In genomic region chr10:107123529-107124335, GRCm38 (mm10) we compare ENCODE assay signal across 8 mouse cellular contexts. TPM values are rescaled to one million over a fixed set of nuclear protein-coding genes. Genes with fewer than 3 reads are reported as not detected.
DNase-seq lines count a peak whose midpoint lies in the region; ATAC-seq lines count a peak whose summit lies in the region.

Gene Acss3, minus strand, starts transcription at chr10:107123668.

- H3K4me2 ChIP-seq in hindbrain, embryonic 16.5 days (ENCODE audit: low read length) = peak within 1 kb of the TSS; percentile 55
- H3K4me2 ChIP-seq in liver, embryonic 11.5 days = peak within 1 kb of the TSS; percentile 54
- peak within 1 kb of the TSS; percentile 54 for H3K4me2 ChIP-seq in neural tube, embryonic 11.5 days (ENCODE audit: low read depth)

- H3K9ac ChIP-seq in hindbrain, embryonic 16.5 days (ENCODE audit: low read depth, low read length) = peak within 1 kb of the TSS; percentile 53
- H3K9ac ChIP-seq in liver, embryonic 11.5 days (ENCODE audit: low read depth, low read length) = 0 out of 2 replicates have a peak within 1 kb of the TSS, but pooled peaks have one; percentile 20
- H3K9ac ChIP-seq in neural tube, embryonic 11.5 days (ENCODE audit: low read length) = peak within 1 kb of the TSS; percentile 49

- DNase-seq in adipocyte (ENCODE audit: low spot score) = peak; percentile 7
- peak; percentile 5 to 9 for DNase-seq in cerebellum, postnatal 25 days
- DNase-seq in gastrocnemius, postnatal 25 days = peak; percentile 58
- DNase-seq in liver, embryonic 11.5 days (ENCODE audit: low spot score) = peak; percentile 41
- DNase-seq in neural tube, embryonic 11.5 days (ENCODE audit: low spot score) = peak; percentile 75
- no peak for DNase-seq in spleen, postnatal 10 days (ENCODE audit: low spot score in 2 of 2)
- no peak for DNase-seq in spleen, postnatal 4 days (ENCODE audit: low spot score in 2 of 2)

- no peaks in the 10 kb centered on the region for H3K9me3 ChIP-seq in hindbrain, embryonic 16.5 days (ENCODE audit: control insufficient read depth, low read length)
- H3K9me3 ChIP-seq in liver, embryonic 11.5 days (ENCODE audit: control insufficient read depth, low read length) = no peaks in the 10 kb centered on the region
- no peaks in the 10 kb centered on the region for H3K9me3 ChIP-seq in neural tube, embryonic 11.5 days (ENCODE audit: control insufficient read depth, low read length)

- no peaks in the 10 kb centered on the region for H3K36me3 ChIP-seq in hindbrain, embryonic 16.5 days (ENCODE audit: control insufficient read depth, insufficient read depth, low read length)
- no peaks in the 10 kb centered on the region for H3K36me3 ChIP-seq in liver, embryonic 11.5 days (ENCODE audit: control insufficient read depth, insufficient read depth, low read length)
- no peaks in the 10 kb centered on the region for H3K36me3 ChIP-seq in neural tube, embryonic 11.5 days (ENCODE audit: control insufficient read depth, insufficient read depth, low read length)

- peak; percentile 86 for ATAC-seq in hindbrain, embryonic 16.5 days
- ATAC-seq in liver, embryonic 11.5 days (replicated peaks; ENCODE audit: low FRiP score) = peak; percentile 83
- peak; percentile 89 for ATAC-seq in neural tube, embryonic 11.5 days (ENCODE audit: insufficient read depth, low FRiP score, low TSS enrichment)

- no peaks in the 10 kb centered on the region; the same call in 1 of the 2 replicates for H3K4me1 ChIP-seq in hindbrain, embryonic 16.5 days (ENCODE audit: control insufficient read depth, insufficient read depth, low read depth, low read length)
- H3K4me1 ChIP-seq in liver, embryonic 11.5 days (replicated peaks; ENCODE audit: control insufficient read depth, insufficient read depth, low read length) = no peaks in the 10 kb centered on the region
- H3K4me1 ChIP-seq in neural tube, embryonic 11.5 days (ENCODE audit: control insufficient read depth, insufficient read depth, low read length) = 0 out of 2 replicates have a peak, but pooled peaks cover 5% of the 10 kb centered on the region

- peak within 1 kb of the TSS; percentile 40 for H3K4me3 ChIP-seq in hindbrain, embryonic 16.5 days (ENCODE audit: low read length)
- peak within 1 kb of the TSS; percentile 47 for H3K4me3 ChIP-seq in liver, embryonic 11.5 days (ENCODE audit: low read depth, low read length)
- H3K4me3 ChIP-seq in neural tube, embryonic 11.5 days (ENCODE audit: low read depth, low read length) = peak within 1 kb of the TSS; percentile 42

- H3K27me3 ChIP-seq in hindbrain, embryonic 16.5 days (replicated peaks; ENCODE audit: control insufficient read depth, insufficient read depth, low read length) = no peaks in the 10 kb centered on the region; the same call in 1 of the 2 replicates
- H3K27me3 ChIP-seq in liver, embryonic 11.5 days (replicated peaks; ENCODE audit: control insufficient read depth, insufficient read depth, low read length) = no peaks in the 10 kb centered on the region
- no peaks in the 10 kb centered on the region for H3K27me3 ChIP-seq in neural tube, embryonic 11.5 days (ENCODE audit: control insufficient read depth, insufficient read depth, low read length)

- 2% methylated on average over 17 of the region's 17 CpGs for WGBS in hindbrain, embryonic 16.5 days
- WGBS in liver, embryonic 11.5 days = 6% methylated on average over 17 of the region's 17 CpGs
- WGBS in neural tube, embryonic 11.5 days = 2% methylated on average over 17 of the region's 17 CpGs

- H3K27ac ChIP-seq in hindbrain, embryonic 16.5 days (ENCODE audit: low read depth, low read length) = no peak within 1 kb of the TSS
- H3K27ac ChIP-seq in liver, embryonic 11.5 days (ENCODE audit: low read depth, low read length) = no peak within 1 kb of the TSS
- no peak within 1 kb of the TSS for H3K27ac ChIP-seq in neural tube, embryonic 11.5 days (ENCODE audit: low read depth, low read length)

RNA-seq across cellular contexts. Expression of gene Acss3, which starts in this region (rescaled TPM):
- 1 to 10 TPM; 4.7 to 6.1 TPM for total RNA-seq in gastrocnemius, postnatal 25 days (2021)
- 1.2 and 1.3 TPM in 2 replicates for polyA plus RNA-seq in hindbrain, embryonic 16.5 days (2015; fragmentation: Nextera tagmentation; extraction: Ambion mirVana)
- polyA plus RNA-seq in liver, embryonic 11.5 days (2014; fragmentation: Nextera tagmentation; extraction: Ambion mirVana) = 0.92 and 0.99 TPM in 2 replicates
- polyA plus RNA-seq in neural tube, embryonic 11.5 days (2014; fragmentation: Nextera tagmentation; extraction: Ambion mirVana) = 2.3 and 2.6 TPM in 2 replicates

Comparison
In these comparisons a context has a peak if more than half of its experiments do, and no peak if none do; other contexts are left out.
1. Peak in DNase-seq, ATAC-seq, H3K4me3 ChIP-seq, H3K9ac ChIP-seq and H3K4me2 ChIP-seq in liver, embryonic 11.5 days; RNA of the gene not detected or under 1 TPM.
2. DNase-seq: peak in adipocyte (single experiment), cerebellum, postnatal 25 days (2 of 2), gastrocnemius, postnatal 25 days (single experiment) and neural tube, embryonic 11.5 days (single experiment); none in spleen, postnatal 10 days (0 of 2) and spleen, postnatal 4 days (0 of 2).
3. Peak in every context shown above with its lines, with median percentiles within 50 percentile points of each other: ATAC-seq, H3K4me2 ChIP-seq, H3K4me3 ChIP-seq and H3K9ac ChIP-seq.